Mouse (Mus musculus) testis, adult 2 months (tissue): ENCODE results near the gene Plpp7.

Experiments used
- CTCF ChIP-seq: fragments of 200-500 bp; IDR thresholded peaks from 2 replicates; pipeline ENCODE4 v1.5.1; 2012; ENCODE audit warnings: low read depth, mild to moderate bottlenecking, inconsistent platforms, low read length, moderate library complexity; ENCODE audit not compliant: control insufficient read depth, insufficient read depth, insufficient replicate concordance
- POLR2A ChIP-seq: fragments of 200-500 bp; IDR thresholded peaks from 2 replicates; pipeline ENCODE4 v1.6.1; 2012; ENCODE audit warnings: low read depth, mild to moderate bottlenecking, inconsistent platforms, low read length, moderate library complexity; ENCODE audit not compliant: control insufficient read depth

- no peak for TF ChIP-seq POLR2A
- no peak for TF ChIP-seq CTCF
These were observed 49.3 kb downstream of the Plpp7 start for GRCm38 (mm10) chr2:32144633-32145032.
